Mouse (Mus musculus) ES-Bruce4 (cell line): ENCODE measurements around the gene Mast4.

ENCODE experiments used
- CTCF ChIP-seq: IDR thresholded peaks from one replicate; pipeline ENCODE4 v1.8.1; 2011; ENCODE audit warnings: low read depth, low read length
- EP300 ChIP-seq: IDR thresholded peaks from 2 replicates; pipeline ENCODE4 v1.6.1; 2011; ENCODE audit warnings: low read depth, low read length; ENCODE audit not compliant: insufficient read depth
- POLR2A ChIP-seq: IDR thresholded peaks from one replicate; pipeline ENCODE4 v1.8.1; 2011; ENCODE audit warnings: low read length; ENCODE audit not compliant: insufficient read depth

DNA sequence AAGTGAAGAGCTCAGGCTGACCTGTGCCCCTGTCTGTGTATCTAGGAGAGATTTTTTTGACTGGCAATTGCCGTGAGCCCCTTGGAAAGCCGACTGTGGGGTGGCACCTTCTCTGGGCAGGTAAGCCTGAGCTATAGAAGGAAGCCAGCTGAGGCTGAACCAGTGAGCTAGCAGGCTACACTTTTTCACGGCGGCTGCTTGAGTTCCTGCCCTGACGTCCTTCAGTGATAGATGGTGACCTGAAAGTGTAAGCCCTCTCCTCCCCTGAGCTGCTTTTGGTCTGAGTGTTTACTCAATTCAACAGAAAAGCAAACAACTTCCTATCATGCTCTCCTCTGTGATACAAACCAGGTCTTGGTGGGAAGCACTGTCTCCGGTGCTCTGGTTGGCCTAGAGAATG, 455.7 kb downstream of the Mast4 start:
- no peak for TF ChIP-seq POLR2A
- no peak for TF ChIP-seq CTCF
- no peak for TF ChIP-seq EP300
